Mouse (Mus musculus): ENCODE results near the gene Ddx18. TPM values are rescaled to one million over a fixed set of nuclear protein-coding genes. Genes with fewer than 3 reads are reported as not detected.

Ddx18 gene
- total and polyA plus RNA-seq, 3 experiments: 62.8 to 198 (median 69.7) TPM

DNA sequence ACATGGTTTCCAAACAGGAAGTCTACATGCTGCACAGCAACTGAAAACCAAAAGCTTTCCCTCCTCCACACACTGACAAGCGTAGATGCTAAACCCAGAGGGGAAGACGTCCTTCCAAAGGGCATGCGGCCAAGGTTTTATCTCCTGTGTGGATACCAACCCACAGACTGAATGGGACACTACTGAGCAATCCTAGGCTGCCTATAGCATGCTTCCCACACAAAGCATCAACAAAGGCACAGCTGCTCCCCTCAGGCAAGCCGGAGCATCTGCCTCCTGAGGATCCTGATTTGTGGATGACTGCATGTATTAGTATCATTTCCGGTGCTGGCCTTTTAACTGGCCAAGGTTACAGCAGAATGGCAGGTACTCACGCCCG, 16.3 kb downstream of the Ddx18 start:
- H3K36me3 ChIP-seq (replicated peaks in 1 of 2; ENCODE audit: control insufficient read depth in 1 of 2, insufficient read depth in 1 of 2, low read length in 1 of 2): peaks cover 45 to 69% of the 10 kb centered on the region in 2 experiments
- H3K4me3 ChIP-seq (replicated peaks in 1 of 3; ENCODE audit: low read depth in 2 of 3, low read length in 2 of 3, poor library complexity in 1 of 3): no peak overlapping the region
- no peaks in the 10 kb centered on the region for H3K9me3 ChIP-seq (replicated peaks; ENCODE audit: low read length)
- dilution Hi-C loops (cut with MboI; ENCODE audit: extremely low pct_ligation_motif_present, extremely low pct_unique_long_range_greater_than_20kb, low sequenced_read_pairs) (no loop called here), in situ Hi-C loops (cut with MboI; ENCODE audit: low pct_ligation_motif_present, low pct_unique_long_range_greater_than_20kb, low sequenced_read_pairs) (loop anchor here (5.0 kb wide), 1 partner anchor 109 kb away; no protein-coding TSS in a partner anchor)
- no peak for DNase-seq (ENCODE audit: extremely low read depth)
- no peaks in the 10 kb centered on the region for H3K79me2 ChIP-seq (replicated peaks; ENCODE audit: control insufficient read depth, extremely low read depth, insufficient read depth, poor library complexity, severe bottlenecking)
- no peaks in the 10 kb centered on the region for H3K27me3 ChIP-seq (replicated peaks)
- no peaks in the 10 kb centered on the region for H3K4me1 ChIP-seq (ENCODE audit: control insufficient read depth in 1 of 2, insufficient read depth in 2 of 2)
- H3K27ac ChIP-seq (ENCODE audit: insufficient read depth, low read depth): no peak overlapping the region
- H3K4me2 ChIP-seq (ENCODE audit: insufficient read depth, low read depth, poor library complexity, severe bottlenecking): no peak overlapping the region
- TF ChIP-seq PAX5 (IDR thresholded peaks at IDR 0.05; ENCODE audit: low read length): no peak
- no peak for TF ChIP-seq TBP (conservative IDR thresholded peaks at IDR 0.05; ENCODE audit: low read depth, low read length)
- TF ChIP-seq CHD1 (IDR thresholded peaks at IDR 0.05; ENCODE audit: low read depth, low read length): no peak
- TF ChIP-seq USF1 (IDR thresholded peaks at IDR 0.05; ENCODE audit: low read depth, low read length): no peak
- TF ChIP-seq MYC (IDR thresholded peaks at IDR 0.05; ENCODE audit: low read depth, low read length): no peak
- no peak for TF ChIP-seq UBTF (IDR thresholded peaks at IDR 0.05; ENCODE audit: low read depth, low read length)
- no peak for TF ChIP-seq MAFK (IDR thresholded peaks at IDR 0.05; ENCODE audit: insufficient replicate concordance, low read length)
- no peak for TF ChIP-seq IRF4 (IDR thresholded peaks at IDR 0.05; ENCODE audit: low read depth, low read length)
- no peak for TF ChIP-seq ZMIZ1 (IDR thresholded peaks at IDR 0.05; ENCODE audit: low read depth, low read length)
- no peak for TF ChIP-seq NELFE (IDR thresholded peaks at IDR 0.05; ENCODE audit: low read depth, low read length)
- no peak for TF ChIP-seq KAT2A (IDR thresholded peaks at IDR 0.05; ENCODE audit: insufficient replicate concordance, low read length)
- no peak for TF ChIP-seq ZKSCAN1 (IDR thresholded peaks at IDR 0.05; ENCODE audit: borderline replicate concordance, low read depth, low read length)
- no peak for TF ChIP-seq BHLHE40 (IDR thresholded peaks at IDR 0.05; ENCODE audit: low read depth, low read length)
- no peak for TF ChIP-seq ELF1 (IDR thresholded peaks at IDR 0.05; ENCODE audit: low read depth, low read length)
- TF ChIP-seq CTCF (conservative IDR thresholded peaks at IDR 0.05 in 1 of 2, IDR thresholded peaks at IDR 0.05 in 1 of 2; ENCODE audit: low read depth in 2 of 2, low read length in 2 of 2): no peak
- TF ChIP-seq POLR2AphosphoS2 (IDR thresholded peaks at IDR 0.05; ENCODE audit: low read depth, low read length): no peak
- TF ChIP-seq SMC3 (IDR thresholded peaks at IDR 0.05; ENCODE audit: low read depth, low read length): no peak
- H3K9ac ChIP-seq (ENCODE audit: insufficient read depth, low read depth): no peak overlapping the region

DNA sequence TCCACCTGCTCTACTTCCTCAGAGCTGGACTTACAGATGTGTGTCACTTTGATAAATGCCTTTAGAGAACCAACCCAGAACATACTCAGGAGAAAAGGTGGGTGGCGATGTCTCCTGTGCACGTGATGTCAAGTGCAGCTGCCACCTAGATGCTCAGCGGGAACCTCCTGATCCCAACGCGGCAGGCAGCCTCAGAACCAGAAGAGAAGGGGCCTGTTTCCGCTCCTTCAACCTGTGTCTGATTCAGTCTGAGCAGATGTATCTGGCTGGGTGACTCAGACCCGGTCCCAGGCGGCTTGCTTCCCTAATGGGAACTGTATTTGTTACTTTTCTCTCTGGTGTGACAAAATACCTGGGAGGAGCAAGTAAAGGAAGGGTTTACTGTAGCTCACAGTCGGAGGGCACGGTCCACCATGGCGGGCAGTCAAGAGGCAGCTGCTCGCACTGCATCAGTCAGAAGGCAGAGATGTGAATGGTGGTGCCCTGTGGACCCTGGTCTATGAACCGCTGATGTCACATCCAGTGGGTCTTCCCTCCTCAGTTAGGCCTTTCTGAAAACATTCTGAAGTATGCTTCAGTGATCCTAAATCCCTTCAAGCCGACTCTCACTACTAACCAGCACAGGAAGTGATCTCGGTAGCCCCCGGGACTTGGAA, 16.9 kb downstream of the Ddx18 start:
- TF ChIP-seq NELFE (IDR thresholded peaks at IDR 0.05; ENCODE audit: low read depth, low read length): no peak
- no peak for TF ChIP-seq EP300 (IDR thresholded peaks at IDR 0.05; ENCODE audit: low read length)
- no peak for TF ChIP-seq IRF4 (IDR thresholded peaks at IDR 0.05; ENCODE audit: low read depth, low read length)
- TF ChIP-seq MYC (IDR thresholded peaks at IDR 0.05; ENCODE audit: low read depth, low read length): no peak
- no peak for TF ChIP-seq MEF2A (IDR thresholded peaks at IDR 0.05; ENCODE audit: borderline replicate concordance, low read depth, low read length)
- no peak for TF ChIP-seq ZNF384 (IDR thresholded peaks at IDR 0.05; ENCODE audit: low read depth, low read length)
- TF ChIP-seq E2F4 (IDR thresholded peaks at IDR 0.05; ENCODE audit: insufficient replicate concordance, low read depth, low read length): no peak
- no peak for TF ChIP-seq CTCF (conservative IDR thresholded peaks at IDR 0.05 in 1 of 2, IDR thresholded peaks at IDR 0.05 in 1 of 2; ENCODE audit: low read depth in 2 of 2, low read length in 2 of 2)
- no peak for TF ChIP-seq ETS1 (conservative IDR thresholded peaks at IDR 0.05; ENCODE audit: low read depth, low read length)
- TF ChIP-seq ZKSCAN1 (IDR thresholded peaks at IDR 0.05; ENCODE audit: borderline replicate concordance, low read depth, low read length): no peak
- no peak for TF ChIP-seq ELF1 (IDR thresholded peaks at IDR 0.05; ENCODE audit: low read depth, low read length)
- no peaks in the 10 kb centered on the region for H3K9me3 ChIP-seq (replicated peaks; ENCODE audit: low read length)
- H3K4me1 ChIP-seq (ENCODE audit: control insufficient read depth in 1 of 2, insufficient read depth in 2 of 2): no peaks in the 10 kb centered on the region
- no peak overlapping the region for H3K4me3 ChIP-seq (replicated peaks in 1 of 3; ENCODE audit: low read depth in 2 of 3, low read length in 2 of 3, poor library complexity in 1 of 3)
- no peak overlapping the region for H3K9ac ChIP-seq (ENCODE audit: insufficient read depth, low read depth)
- no peak overlapping the region for H3K27ac ChIP-seq (ENCODE audit: insufficient read depth, low read depth)
- DNase-seq (ENCODE audit: extremely low read depth): no peak
- no peak overlapping the region for H3K4me2 ChIP-seq (ENCODE audit: insufficient read depth, low read depth, poor library complexity, severe bottlenecking)
- no peaks in the 10 kb centered on the region for H3K79me2 ChIP-seq (replicated peaks; ENCODE audit: control insufficient read depth, extremely low read depth, insufficient read depth, poor library complexity, severe bottlenecking)
- in situ Hi-C loops (cut with MboI; ENCODE audit: low pct_ligation_motif_present, low pct_unique_long_range_greater_than_20kb, low sequenced_read_pairs): loop anchor here (5.0 kb wide), 1 partner anchor 109 kb away; no protein-coding TSS in a partner anchor
- H3K27me3 ChIP-seq (replicated peaks): no peaks in the 10 kb centered on the region
- dilution Hi-C loops (cut with MboI; ENCODE audit: extremely low pct_ligation_motif_present, extremely low pct_unique_long_range_greater_than_20kb, low sequenced_read_pairs): no loop called here
- peaks cover 40 to 64% of the 10 kb centered on the region in 2 experiments for H3K36me3 ChIP-seq (replicated peaks in 1 of 2; ENCODE audit: control insufficient read depth in 1 of 2, insufficient read depth in 1 of 2, low read length in 1 of 2)

All from CH12.LX (cell line).